Mouse (Mus musculus) 3134 (cell line): Measurements from ENCODE around the gene Fmnl1.

Experiments
- DNase-seq: peaks from one replicate; pipeline ENCODE4 v3.0.0-alpha.2; 2011; ENCODE audit warnings: low spot score; ENCODE audit not compliant: insufficient read length; ENCODE audit errors: extremely low read depth

Gene Fmnl1

DNA sequence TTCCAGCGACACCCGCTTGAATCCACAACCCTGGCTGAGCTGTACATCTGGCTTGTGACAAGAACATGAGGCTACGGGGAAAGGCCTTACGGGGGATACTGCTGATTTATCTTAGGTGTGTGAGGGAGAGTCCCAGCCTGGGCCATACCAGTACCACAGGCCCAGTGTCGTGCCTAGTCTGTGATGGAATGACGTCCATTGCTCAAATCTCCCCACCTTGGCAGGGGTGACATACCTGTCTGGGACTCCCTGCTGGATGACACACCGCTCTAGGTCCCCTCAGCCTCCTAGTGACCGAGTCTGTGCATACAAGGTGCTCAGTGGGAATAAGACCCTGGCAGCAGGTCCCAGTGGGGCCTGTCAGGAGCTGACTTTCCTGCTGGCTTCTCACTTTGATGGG, 7.8 kb downstream of the Fmnl1 start:
- DNase-seq, result no peak

DNA sequence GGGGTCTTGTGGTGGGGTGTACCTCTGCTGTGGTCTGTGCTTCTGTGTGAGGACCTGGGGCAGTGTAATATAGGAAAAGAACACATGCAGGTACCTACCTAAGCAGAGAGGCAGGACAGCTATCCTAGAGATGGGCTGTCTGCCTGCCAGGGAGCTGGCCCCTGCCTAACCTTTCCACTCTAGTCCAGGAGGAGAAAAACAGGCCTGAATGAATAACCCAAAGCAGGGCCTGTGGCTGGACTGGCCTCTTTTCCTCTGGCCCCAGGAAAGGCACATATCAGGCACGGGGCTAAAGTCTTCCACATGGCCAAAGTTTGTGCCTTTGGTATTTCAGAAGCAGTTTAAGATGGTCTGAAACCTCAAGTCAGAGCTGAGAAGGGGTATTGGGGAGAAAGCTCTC, 9.5 kb downstream of the Fmnl1 start:
- no peak for DNase-seq

DNA sequence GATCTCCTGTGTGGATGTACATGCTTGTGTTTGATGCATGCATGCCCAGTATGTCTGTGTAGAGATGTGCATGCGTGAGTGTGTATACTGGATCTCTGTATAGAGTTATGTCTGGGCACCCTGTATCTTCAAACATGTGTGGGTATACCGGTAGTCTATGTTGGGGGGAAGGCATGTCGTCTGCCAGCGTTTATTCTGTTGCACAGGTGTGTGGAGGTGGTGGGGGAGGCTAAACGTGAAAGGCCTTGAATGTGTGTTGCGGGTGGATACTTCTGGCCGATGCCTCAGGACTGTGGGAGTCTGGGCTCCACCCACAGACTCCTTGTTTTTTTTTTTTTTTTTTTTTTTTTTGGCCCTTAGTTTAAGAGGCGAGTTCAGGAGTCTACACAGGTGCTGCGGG, 10.4 kb downstream of the Fmnl1 start:
- DNase-seq, result no peak

DNA sequence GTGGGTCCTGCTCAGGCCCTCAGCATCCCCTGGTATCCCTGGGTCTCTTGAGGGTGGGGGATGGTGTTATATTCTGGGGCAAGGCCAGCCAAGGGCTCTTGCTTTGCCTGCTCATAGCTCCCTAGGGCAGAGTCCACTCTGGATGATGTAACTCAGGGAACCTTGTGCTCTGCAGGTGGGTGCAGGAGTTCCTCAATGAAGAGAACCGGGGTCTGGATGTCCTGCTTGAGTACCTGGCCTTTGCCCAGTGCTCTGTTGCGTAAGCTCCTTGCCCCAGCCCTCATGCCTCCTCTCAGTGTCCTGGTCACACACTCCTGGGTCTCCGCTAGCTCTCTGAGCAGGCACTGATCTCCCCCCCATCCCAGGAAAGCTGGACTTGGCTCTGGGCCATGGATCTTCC, 11.0 kb downstream of the Fmnl1 start:
- no peak for DNase-seq

DNA sequence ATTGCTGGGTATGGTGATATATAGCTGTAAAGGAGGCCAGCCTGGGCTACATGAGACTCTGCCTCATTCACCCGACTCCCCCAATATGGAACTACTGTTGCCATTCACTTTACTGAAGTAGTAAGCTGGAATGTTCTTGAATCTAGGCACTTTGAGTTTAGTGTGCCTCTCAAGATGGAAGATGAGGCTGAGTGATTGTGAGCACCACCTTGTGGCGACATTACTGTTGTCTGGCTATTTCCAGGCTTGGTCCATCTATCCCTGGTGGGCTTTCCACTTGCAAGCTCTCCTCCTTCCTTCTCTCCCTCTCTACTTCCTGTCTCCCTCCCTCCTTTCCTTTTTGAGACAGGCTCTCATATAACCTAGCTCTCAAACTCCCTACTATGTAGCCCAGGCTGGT, 14.0 kb downstream of the Fmnl1 start:
- DNase-seq, result no peak

DNA sequence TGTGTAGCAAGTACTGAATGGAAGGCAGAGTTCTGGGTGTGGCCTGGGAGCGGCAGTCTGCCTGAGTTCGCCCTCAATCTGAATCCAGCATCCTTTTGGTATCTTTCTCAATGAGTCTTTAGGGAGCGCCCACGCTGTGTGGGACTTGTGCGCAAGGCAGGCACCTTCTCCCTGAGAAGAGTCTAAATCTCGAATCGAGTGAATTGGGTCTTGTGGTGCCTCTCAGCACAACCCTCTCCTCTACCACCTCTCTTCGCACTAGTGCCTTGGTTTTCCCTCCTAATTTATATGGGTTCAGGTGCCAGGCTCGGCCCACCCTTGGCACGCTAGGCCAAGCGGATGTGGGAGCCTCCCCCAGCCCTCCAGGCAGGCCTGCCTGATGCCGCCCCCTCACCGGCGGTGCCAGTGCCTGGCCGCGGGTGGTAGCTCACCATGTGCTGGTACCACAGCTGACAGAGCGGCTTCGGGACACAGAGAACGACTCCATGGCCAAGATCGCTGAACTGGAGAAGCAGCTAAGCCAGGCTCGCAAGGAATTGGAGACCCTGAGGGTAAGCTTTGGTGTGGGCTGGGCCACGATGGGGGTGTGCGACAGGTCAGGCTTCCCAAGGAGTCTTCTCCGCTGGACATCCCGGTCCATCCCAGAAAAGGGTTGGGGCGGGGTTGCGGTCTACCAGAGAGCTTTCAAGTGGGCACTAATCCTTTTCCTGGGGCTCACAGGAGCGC, 21.5 kb downstream of the Fmnl1 start:
- no peak for DNase-seq

DNA sequence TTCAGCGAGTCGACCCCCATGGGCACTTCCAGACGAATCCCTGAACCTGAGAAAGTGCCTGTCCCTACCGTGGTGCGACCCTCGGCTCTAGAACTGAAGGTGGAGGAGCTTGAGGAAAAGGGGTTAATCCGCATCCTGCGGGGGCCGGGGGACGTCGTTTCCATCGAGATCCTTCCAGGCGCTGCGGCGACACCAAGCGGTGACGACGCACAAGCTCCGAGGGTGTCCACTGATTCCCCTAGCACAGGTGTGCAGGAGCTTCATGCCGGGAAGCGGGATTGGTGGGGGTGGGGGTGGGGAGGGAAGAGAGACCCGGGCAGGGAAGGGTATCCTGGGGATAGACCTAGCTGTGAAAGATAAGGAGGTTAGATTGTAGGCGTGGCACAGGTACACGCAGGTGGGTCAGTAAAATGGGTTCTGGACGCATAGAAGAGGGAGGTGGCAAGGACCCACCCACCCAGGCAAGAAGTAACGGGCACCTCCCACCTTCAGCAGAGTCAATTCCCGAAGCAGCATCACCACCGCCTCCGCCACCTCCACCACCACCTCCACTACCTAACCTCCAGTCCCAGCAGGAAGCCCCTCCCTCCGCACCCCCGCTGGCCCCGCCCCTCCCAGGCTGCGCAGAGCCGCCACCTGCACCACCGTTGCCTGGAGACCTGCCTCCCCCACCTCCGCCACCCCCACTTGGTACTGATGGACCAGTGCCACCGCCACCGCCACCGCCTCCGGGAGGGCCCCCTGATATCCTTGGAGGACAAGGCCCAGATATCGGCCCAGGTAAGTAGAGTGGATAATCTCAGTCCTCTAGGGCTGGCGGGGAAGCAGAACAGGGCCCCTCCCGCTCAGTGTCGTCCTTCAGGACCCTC, 22.3 kb downstream of the Fmnl1 start:
- no peak for DNase-seq

DNA sequence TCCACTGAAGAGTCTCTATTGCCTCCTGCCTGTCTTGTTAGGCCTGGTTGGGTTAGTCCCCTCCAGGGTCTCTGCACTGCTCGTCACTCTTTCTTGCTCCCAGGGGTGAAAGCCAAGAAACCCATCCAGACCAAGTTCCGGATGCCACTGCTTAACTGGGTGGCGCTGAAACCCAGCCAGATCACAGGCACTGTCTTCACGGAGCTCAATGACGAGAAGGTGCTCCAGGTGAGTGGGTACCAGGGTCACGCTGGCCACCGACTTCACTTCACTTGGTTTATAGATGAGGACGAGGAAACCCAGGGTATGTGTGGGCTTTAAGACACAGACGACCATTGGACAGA, 22.9 kb downstream of the Fmnl1 start:
- DNase-seq, result no peak

DNA sequence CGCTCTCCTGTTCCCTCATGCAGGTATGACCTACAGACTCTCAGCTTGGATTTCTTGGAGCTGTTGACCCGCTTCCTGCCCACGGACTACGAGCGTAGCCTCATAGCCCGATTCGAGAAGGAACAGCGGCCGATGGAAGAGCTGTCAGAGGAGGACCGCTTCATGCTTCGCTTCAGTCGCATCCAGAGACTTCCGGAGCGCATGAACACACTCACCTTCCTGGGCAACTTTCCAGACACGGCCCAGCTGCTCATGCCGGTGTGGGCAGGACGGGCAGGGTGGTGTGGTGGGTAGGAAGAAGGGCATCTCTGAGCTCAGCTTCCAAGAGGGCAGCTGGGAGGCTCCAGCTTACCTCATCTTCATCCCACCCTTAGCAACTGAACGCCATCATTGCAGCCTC, 24.3 kb downstream of the Fmnl1 start:
- DNase-seq, result no peak

DNA sequence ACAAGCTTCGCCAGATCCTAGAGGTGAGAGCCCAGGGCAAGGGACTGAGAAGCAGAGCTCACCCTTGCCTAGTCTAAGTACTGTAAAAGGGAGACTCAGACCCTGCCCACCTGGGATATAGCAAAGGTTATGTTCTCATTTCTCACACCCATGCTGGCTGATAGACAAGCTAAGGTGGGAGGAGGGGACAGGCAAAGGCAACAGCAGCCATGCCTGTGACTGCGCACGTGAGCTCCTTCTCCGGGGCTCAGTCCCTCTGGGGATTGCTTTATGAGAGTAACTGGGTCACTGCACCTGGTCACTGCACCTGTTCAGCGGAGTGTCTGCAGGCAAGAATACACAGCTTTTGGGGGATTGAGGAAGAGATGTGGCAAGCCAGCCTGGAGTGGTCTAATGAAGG, 24.7 kb downstream of the Fmnl1 start:
- no peak for DNase-seq

DNA sequence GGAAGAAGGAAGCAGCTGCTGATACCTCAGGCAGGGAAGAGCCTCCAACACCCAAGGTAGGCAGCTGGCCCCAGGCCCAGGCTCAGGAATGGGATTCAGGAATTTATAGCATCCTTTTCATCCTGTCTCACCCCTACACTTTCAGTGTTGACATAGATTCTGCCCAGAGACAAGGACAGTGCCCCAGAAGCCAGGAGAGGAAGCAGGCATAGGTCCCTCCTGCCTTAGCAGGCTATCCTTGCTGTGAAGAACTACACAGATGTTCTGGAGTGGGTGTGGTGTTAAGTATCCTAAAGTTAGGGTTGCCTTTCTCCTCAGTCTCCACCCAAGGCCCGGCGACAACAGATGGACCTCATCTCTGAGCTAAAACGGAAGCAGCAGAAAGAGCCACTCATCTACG, 26.4 kb downstream of the Fmnl1 start:
- DNase-seq, result no peak

DNA sequence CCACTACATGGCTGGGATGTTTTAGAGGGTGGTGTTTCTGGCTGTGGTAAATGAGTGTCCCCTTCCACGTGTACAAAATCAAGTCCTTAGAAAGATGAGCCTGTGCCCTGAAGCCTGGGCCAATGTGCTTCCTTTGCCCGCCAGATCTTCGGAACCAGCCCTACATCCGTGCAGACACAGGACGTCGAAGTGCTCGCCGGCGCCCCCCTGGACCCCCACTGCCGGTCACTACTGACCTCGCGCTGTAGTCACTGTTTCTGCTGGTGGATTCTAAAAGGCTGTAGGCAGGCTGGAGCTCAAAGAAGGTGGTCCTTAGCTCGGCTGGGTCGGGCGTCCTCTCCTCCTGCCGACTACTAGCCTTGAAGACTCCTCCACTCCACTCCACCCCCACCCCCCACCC, 27.4 kb downstream of the Fmnl1 start:
- no peak for DNase-seq

DNA sequence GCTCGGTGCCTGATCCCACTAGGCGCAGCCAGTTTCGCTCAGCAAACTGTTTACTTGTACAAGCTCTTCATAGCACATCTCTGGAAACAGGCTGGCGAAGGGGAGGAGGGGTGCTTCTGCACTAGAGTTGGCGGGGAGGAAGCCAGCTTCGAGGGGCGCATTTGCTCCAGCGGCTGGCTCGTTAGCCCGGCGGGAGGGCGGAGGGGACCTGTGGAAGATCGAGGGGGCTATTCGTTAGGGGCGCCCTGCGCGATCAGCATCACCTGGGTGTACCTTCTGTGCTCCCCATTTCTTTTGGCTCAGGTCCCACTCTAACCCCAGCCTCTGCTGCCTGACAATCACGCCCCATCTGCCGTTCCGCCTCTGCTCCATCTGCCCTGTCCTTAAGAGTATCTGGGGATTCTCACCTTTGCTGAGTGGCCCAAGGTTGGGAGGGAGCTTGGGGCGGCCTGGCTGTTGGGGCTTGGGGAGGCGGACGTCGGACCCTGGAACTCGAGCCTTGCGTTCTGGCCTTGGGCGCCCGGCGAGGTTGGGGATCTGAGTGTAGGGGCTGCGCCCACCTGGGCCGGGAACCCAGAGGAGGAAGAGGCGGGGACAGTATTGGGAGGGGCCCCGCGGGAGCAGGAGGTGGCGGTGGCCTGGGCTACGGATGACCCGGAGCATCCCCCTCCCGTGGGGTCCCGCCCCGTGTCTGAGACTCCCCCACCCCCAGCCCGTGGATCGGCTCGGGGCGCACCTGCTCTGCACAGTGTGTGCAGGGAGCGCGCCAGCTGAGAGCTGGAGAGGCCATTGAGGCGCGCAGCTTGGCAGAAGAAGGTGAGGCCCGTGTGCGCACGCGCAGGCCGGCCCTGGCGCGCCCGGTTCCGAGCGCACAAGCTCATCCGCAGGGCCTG, 28.2 kb downstream of the Fmnl1 start:
- no peak for DNase-seq

DNA sequence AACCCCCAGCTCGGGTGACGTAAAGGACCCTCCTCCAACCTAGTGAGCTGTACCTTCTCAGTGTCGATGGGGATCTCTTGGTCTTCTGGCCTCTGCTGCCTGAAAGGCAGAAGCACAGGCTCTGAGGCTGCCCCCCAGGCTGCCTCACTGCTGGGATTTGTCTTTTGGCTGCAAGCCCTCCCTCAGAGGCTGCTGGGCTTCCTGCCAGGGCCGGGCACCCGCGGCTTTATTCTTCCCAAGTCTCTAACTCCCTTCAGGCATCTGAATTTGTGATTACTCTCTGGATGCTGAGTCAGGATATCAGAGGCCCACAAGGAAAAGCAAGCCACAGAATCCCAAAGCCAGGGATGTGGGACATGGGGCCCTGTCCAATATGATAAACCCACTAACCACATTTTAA, 30.8 kb downstream of the Fmnl1 start:
- DNase-seq, result peak; percentile 84

DNA sequence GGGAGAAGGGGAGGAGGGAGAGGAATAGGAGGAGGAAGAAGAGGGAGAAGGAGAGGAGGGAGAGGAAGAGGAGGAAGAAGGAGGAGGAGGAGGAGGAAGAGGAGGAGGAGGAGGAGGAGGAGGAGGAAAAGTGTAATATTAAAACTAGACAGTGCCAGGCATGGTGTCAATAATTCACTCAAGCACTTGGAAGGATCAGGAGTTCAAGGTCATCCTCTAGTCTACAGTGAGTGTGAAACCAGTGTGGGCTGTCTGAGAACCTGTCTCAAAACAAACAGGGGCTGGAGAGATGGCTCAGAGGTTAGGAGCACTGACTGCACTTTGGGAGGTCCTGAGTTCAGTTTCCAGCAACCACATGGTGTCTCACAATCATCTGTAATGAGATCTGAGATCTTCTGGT, 31.5 kb downstream of the Fmnl1 start:
- DNase-seq, result no peak

DNA sequence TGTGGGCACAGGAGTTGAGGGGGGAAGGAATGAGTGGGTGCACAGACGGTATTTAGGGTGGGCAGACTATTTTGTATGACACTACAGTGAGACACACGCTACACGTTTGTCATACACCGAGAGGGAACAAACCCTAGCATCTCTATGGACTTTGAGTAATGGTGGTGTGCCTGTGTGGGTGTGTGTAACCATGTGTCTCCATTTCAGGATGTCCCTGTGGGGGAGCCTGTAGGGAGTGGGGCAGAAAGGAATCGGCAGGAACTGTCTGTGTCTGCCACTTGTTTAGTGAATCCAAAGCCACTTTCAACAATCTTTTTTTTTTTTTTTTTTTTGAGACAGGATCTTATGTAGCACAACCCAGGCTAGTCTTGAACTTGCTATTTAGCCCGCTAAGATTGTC, 35.3 kb downstream of the Fmnl1 start:
- DNase-seq, result no peak

DNA sequence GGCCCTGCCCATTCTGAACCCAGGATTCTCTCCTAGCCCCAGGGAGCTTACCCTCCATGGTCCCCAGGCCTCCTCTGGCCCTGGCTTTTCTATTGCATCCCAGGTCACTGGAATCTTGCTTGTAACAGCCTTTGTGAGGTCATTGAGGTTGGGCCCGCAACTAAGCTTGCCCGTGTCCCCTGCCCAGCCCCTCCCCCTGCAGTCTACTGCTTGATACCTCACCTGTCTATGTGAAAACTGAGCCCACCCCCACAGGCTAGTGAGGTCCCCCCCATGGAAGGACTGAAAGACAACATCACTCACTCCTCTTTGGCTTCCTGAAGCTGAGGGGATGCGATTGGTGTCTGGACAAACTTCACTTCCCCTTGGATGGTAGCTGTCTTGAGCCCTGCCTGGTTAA, 37.6 kb downstream of the Fmnl1 start, which contains the start of gene 1700023F06Rik:
Gene 1700023F06Rik, minus strand, starts transcription at position 101 of the 400 bp plus-strand sequence.
- DNase-seq, result no peak

DNA sequence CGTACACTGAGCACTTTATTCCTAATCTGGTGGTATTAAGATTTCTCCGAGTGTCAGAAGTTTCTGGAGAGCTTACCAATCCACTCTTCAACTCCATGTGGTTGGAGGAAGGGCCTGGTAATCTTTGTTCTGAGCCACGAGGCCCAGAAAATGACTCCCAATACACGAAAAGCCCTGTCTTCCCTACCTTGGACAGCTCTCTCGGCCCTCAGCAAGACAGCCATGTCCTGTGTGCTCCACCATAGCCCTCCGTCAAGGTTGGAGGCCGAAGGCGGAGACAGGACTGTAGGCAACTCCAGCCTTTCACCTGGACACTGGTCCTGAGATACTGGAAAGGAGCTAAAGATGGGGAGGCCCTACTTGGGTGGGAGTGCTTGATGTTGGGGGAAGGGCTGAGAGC, 39.4 kb downstream of the Fmnl1 start:
- no peak for DNase-seq

DNA sequence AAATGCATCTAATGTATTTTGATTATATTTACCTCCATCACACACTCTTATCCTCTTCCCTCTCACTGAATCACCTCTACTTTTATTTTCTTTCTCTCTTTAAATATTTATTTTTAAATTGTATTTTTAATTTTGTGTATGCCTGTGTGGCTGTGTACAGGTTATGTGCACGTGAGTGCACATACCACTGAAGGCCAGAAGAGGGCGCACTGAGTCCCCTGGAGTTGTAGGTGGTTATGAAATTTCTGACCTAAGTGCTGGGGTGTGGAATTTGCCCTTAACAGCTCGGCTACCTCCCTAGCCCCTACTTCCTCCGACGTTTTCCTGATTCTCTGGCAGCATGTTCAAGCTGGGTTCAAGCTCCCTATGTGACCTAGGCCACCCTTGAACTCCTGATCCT, 42.8 kb downstream of the Fmnl1 start:
- DNase-seq, result no peak

DNA sequence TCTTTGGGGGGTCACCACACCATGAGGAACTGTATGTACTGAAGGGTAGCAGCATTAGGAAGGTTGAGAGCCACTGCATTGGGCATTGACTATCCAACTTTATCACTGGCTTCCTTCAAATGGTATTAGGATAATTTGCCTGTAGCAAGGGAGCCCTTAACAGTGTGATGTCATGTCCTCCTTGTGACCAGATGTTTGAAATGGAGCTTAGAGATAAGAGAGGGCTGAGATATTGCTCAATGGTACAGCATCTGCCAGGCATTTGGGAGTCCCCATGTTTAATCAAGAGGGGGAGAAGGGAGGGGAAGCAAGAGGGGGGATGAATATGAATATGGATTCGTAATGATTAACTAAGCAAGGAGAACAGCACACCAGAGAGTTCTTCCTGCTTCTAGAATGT, 44.4 kb downstream of the Fmnl1 start:
- DNase-seq, result no peak

DNA sequence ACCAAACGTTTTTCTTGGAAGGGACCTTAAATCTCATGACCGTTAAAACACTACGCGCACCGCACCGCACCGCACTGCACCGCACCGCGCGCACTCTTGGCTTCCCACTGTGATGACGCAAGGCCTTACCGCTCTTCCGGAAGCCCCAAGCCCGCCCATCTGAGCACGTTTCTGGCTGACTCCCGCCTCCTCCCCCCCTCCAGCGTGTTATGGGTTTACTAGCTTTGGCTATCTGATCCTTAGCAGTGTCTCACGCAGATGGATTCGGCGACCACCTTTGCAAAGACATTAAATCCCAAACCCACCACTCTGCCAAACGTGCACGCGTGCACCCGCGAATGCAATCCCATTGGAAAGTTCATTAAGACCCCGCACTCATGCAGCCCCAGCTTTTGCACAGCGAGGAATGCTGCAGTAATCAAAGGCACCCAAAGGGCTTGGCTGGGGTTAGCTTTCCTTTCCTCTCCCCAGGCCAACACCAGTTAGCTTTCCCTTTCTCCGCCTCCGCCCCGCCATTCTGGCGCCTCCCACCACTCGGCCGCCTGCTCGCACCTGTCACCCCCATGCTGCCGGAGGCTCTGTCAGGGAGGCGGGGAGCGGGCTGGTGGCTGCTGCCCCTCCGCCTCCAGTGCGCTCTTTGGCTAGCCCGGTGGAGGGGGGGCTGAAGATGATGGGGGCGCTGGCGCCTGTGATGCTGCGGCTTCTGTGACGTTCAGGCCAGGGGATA, 47.0 kb downstream of the Fmnl1 start, which contains the start of gene Spata32:
Gene Spata32, minus strand, starts transcription at position 643 of the 727 bp plus-strand sequence.
- DNase-seq, result no peak
